Mouse (Mus musculus): Measurements from ENCODE around the gene Ilkap.

DNA sequence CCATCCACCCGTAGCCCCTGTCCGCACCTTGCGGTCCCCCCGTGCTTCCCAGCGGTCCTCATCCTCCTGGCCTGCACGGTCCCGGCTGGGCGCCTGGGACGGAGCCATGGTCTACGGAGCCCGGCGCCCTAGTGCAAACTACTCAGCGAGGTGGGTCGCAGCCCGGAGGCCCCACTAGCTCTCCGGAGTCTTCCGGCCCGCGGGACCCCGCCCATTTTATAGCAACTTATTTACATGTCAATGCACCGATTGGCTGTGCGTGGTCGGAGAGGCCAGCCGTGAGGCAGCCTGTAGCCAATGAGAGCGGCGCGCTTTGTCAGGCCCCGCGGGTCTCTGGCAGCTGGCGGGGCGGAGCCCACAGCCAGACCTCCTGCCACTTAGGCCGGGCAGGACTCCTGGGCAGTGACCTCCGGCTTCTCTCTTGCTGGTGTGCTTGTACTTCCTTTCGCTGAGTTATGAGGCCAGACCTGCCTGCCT is 14.5 kb upstream of the Ilkap start:
- TF ChIP-seq CTCF (IDR thresholded peaks at IDR 0.05; ENCODE audit: borderline replicate concordance, extremely low read depth, insufficient read depth, insufficient read length) = no peak
- TF ChIP-seq POLR2A (IDR thresholded peaks at IDR 0.05; ENCODE audit: borderline replicate concordance, extremely low read depth, insufficient read depth, insufficient read length, poor library complexity, severe bottlenecking) = peak; percentile 86; the same call in 1 of the 2 replicates

Measured in brain, embryonic 14.5 days (tissue).